Mouse (Mus musculus) megakaryocyte-erythroid progenitor cell, adult 5-6 weeks (primary cell): Measurements from ENCODE around the gene 2310011J03Rik. TPM values are rescaled to one million over a fixed set of nuclear protein-coding genes. Genes with fewer than 3 reads are reported as not detected.
A peak's percentile ranks its signal among the peaks of the same experiment; 100 is the strongest.

Source experiments
- ATAC-seq: replicated peaks from 2 replicates; pipeline ENCODE4 v1.8.0; 2016; ENCODE audit warnings: mild to moderate bottlenecking, inconsistent platforms; ENCODE audit not compliant: severe bottlenecking, poor library complexity, low FRiP score, low TSS enrichment
- total RNA-seq, 2 experiments: library from RNA; stranded (forward) in 1 of 2; stranded (reverse) in 1 of 2; fragments of 200-1000, 215-1000 nt in 1 of 2; fragments of >200 nt in 1 of 2; fragmentation: Nextera tagmentation in 1 of 2; gene quantifications; 2 replicates each; pipeline ENCODE4 v1.2.3; 2014 to 2017

2310011J03Rik gene
- total RNA-seq, 2 experiments from 2014 or later: 16.6 to 50.4 TPM

DNA sequence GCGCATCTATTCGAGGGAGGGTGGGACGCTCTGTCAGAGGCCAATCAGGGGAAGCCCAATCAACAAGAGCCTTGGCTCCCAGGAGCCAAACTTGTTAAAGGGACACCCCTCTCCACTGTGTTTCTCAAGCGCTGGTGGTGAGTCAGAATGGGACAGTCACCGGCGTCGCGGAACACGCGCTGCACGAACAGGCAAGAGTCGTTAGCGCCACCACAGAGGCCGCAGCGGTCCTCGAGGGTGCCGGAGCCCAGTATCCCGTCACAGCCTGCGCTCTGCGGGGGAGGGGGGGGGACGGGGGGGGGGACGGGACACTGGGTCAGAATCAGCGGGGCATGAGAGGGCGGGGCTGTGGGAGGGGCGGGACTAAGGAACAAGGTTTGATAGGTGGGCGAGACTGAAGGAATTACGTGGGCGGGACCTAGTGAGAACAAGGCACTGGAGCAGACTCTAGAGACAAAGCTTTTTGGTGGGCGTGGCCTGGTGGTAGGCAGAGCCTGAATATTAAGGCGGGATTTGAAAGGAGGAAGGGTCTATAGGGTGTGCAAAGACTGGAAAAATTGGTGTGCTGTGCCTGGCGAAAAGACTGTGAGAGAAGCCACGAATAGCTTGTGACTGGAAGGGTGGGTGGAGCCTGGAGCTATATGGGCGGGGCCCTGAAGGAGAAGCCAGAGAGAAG, 22.6 kb upstream of the 2310011J03Rik start:
- peak; percentile 12; the same call in 1 of the 2 replicates for ATAC-seq

DNA sequence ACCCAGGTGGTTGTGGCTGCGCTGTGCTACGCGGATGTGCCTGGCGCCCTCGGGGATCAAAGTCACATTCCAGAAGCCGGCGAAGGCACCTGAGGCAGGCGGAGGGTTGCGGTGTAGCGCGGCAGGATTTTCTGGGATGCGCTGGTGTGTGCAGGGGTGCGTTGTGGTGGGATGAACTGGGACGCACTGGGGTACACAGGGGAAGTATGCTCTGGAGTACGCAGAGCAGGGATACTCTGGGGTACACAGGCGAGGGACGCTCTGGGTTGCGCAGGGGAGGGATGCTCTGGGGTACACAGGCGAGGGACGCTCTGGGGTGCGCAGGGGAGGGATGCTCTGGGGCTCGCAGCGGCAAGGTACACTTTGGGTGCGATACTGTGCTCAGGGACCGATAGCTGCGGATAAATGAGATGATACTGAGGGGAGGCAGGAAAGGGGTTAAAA, 22.0 kb upstream of the 2310011J03Rik start:
- no peak for ATAC-seq

GRCm38 (mm10) chr10:80341491-80342304, 21.4 kb upstream of the 2310011J03Rik start:
- ATAC-seq: no peak

GRCm38 (mm10) chr10:80341026-80341425, 20.7 kb upstream of the 2310011J03Rik start:
- ATAC-seq: no peak

DNA sequence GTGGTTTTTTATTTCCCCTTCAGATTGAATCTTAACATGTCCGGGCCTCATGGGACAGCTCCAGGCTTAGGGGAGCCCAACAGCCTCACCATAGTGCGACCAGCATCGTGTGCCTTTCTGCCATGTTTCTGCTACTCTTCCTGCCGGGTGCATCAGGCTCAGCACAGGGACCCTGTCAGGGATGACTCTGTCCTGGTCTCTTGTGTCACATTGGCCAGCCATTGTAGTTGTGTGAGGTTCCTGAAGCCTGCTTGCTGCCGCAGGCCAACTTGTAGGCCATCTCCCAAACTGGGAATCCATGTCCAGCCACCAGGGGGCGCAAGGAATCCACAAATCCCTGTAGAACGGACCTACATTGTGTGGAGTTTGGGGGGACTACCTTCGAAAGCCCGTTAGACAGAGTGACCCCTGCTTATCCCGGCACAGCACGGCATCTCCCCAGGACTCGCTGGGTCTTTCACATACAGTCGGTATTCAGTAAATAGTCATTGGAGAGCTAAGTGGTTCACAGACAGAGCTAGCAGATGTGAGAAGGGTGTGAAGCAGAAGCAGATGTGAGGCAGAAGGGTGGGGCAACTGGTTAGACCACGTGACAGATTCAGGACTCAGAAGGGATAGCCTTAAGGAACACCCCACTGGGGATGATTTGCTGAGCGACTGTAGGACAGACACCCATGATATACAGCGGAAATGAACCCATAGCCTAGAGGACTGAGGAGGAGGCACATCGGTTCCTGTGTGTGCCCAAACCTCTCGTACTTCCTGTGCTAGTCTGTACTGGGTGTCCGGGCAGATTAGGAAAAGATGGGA, 19.8 kb upstream of the 2310011J03Rik start:
- 0 out of 2 replicates have a peak, but pooled peaks have one; percentile 20 for ATAC-seq

- no peak for ATAC-seq
These were observed 15.9 kb upstream of the 2310011J03Rik start for GRCm38 (mm10) chr10:80336263-80336662.

DNA sequence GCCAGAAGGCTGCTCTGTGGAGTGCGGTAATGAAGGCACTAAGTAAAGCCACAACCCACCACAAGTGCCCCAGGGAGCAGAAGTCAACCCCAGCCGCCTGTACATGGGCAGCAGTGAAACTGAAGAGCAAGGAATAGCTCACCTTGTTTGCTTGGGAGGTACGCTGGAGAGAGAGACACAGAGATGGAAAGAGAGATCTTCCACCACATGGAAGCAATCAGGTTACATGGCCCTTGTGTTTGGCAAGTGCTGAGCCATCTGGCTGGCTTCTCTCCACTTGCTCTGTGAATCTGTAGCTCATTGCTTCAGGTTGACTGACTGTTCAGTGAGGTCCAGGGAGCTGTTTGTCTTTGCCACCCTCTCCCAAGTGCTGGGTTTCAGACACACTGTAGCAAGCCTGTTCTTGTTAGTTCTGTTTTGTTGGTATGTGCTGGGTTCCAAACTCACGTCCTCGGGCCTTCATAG, 12.2 kb upstream of the 2310011J03Rik start:
- ATAC-seq: no peak

DNA sequence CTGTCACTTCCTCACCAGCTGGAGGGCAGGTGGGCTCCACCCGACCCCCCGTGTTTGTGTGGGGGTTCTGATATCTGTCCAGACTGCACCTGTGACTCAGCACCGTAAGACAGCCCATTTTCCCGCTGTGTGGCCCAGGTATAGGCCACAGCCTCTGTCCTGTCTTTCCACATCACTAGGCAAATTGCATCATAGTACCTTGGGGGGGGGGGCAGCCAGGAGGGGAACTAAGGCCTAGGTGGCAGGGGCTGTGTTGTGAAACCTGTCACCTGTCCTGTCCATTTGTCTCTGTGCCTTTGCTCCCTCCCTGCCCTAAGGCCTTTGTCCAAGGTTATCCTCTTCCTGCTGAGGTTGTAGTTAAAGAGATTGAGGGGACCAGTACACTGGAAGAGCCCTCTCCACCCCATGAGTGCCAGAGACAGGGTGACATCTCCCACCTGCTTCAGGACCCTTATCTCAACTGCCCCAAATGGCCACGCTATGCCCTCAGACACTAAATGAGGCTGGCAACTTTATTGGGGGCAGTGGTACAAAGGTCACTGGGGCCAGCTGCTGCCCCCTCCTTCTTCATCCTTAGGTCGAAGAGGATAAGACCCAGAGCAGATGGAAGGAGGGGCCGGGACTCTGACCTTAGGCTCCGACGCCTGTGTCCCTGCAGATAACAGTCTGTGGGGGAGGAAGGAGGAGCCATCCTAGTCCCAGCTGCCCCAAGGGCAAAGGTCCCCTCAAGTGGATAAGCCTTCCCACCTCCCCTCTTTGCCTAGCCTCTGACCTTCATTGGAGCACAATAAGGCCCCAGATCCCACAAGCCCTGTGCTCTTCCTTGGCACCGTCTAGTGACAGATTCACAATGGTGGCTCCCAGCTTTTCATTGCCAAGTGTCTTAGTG, 11.5 kb upstream of the 2310011J03Rik start:
- peak; percentile 58 for ATAC-seq

DNA sequence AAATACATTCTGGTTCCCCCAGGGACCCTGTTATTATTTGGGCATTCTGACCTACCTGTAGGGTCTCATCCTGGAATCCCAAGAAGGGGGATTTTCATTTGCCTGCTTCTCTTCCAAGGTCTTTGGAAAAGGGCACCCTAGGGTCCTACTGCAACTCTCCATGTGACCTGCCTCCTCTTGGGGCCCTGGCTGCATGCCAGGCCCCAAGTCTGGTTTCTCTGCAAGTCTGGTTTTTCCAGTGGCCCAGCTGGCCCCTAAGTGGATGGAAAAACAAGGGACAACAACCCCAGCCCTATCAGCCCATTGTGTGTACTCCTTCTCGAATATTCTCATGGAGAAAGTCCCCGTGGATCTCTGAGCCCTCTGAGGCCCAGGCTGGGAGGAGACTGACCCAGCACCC, 10.6 kb upstream of the 2310011J03Rik start:
- ATAC-seq: no peak

GRCm38 (mm10) chr10:80330084-80330483, 9.7 kb upstream of the 2310011J03Rik start:
- ATAC-seq: no peak

DNA sequence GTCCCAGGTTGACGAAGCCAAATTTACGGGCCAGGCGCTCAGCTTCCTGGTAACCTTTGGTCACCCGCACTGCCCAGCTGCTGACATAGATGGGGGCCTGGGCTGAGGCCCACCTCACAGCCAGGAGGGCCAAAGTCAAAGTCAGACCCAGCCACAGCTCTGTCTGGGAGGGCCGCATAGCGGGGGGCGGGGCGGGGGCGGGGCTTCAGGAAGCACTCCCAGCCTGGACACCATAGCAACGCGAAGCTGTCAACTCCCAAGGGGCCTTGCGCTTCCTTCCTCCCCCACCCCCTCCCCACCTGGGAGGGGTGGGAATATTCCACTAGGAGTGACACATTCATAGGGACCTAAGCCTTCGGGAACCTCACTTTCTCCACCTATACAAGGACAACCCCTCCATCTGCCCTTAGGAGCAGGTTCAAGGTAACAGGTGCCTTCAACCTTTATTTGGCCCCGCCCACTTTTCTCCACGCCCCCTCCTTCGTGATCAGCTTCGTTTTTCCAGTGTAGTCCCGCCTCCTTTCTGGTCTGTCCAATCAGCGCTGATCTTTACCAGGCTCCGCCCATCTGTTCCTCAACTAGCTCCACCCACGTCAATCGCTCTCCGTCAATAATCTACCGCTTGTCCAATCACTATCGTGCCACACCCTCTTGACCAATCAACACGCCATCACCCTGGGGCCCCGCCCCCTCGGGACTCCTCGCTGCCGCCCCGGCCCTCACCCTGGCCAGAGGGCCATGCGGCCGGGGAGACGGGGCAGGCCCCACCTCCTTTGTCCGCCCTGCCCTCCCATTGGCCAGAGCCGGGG, 9.1 kb upstream of the 2310011J03Rik start, which contains the start of the genes Pcsk4 and Reep6:
TSS of gene Pcsk4 (minus strand) at position 226 of the 809 bp plus-strand sequence.
TSS of gene Reep6 (plus strand) at position 681 of the 809 bp plus-strand sequence.
- peak; percentile 88 for ATAC-seq

DNA sequence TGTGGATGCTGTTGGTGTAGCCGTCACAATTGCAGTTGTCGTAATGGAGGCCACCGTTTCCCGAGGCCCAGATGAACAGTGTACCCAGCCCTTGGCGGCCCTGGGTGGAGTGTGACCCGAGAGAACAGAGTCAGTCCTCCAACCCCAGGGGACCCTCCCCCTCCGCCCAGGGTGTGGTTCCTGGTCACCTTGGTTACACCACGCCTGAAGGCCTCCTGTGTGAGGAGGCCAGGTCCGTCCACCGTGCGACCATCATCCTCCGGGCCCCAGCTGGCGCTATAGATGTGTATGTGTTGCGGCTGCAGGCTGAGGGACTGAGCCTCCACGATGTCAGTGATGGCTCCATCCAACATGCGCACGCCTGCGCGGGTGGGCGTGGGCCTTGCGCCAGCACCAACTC, 4.7 kb upstream of the 2310011J03Rik start:
- ATAC-seq: no peak

DNA sequence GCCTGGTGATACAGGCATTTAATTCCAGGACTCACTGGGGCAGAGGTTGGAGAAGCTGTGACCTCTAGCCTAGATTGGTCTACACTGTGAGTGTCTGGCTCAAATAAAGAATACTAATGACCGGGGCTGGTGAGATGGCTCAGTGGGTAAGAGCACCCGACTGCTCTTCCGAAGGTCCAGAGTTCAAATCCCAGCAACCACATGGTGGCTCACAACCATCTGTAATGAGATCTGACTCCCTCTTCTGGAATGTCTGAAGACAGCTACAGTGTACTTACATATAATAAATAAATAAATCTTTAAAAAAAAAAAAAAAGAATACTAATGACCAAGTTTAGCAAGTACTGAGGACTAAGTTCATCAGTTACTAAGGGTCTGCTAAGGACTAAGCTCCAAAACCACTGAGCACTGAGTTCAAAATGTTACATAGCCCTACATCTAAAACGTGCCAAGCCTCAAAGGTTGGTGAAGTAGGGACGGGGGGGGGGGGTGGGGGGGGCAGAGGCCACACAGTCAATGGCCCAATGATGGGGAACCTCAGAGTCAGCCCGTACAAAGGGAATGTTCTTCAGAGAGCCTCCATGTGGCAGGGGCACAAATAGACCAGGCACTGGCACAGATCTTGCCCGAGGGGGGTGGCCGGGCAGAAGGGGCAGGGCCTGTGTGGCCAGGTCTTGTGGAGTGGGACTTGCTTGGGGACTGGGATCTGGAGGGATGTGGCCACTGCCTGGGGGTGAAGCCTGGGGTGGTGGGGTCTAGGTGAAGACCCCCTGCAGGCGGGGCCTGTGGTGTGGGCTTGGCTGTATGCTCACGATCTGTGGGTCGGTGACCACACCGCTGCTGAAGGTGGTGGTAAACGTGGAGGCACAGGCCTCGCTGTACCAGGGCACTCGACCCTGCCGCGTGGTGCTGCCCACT, 4.0 kb upstream of the 2310011J03Rik start:
- no peak for ATAC-seq

DNA sequence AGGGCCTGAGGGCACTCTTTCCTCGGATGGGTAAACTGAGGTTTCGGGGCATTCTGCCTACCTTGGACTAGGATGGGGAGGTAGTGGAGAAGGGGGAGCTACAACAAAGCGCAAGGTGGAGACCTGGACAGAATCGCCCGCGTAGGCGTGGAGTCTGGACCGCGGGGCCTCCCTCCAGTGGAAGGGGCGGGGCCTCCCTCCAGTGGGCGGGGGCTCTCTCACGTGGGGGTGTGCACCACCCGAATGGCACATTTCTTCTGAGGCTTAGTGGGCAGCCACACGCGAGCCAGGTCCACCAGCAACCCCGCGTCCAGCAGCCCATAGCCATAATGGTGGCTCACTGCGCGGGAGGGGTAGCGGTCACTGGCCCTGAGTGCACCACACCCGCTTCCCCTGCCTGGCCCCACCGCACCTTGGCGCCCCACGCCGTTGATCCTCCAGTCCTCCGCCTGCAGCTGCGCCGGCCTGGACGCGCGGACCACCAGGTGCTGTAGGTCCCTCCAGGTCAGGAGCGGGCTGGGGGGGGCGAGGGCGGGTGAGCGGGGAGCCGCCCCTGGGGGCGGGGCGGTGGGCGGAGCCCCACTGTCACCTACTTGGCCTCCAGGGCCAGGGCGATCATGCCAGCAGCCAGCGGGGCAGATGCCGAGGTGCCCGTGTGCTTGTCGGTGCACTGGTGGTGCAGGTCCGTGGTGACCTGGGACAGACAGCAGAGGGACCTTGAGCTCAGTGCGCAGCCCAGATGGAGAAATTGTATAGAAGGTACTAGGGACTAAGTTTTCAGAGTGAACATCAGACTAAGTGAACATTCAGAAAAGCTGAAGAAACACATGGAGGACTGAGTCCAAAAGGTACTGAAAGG, 3.2 kb upstream of the 2310011J03Rik start:
- peak; percentile 47 for ATAC-seq

GRCm38 (mm10) chr10:80322811-80323211, 2.5 kb upstream of the 2310011J03Rik start:
- ATAC-seq: no peak
